Mouse (Mus musculus): Measurements from ENCODE around the gene Slc26a3. TPM values are rescaled to one million over a fixed set of nuclear protein-coding genes. Genes with fewer than 3 reads are reported as not detected.
"Not testable (repeated sequence)": the region's sequence is repeated elsewhere in the genome, so short reads cannot be mapped to it uniquely, and the experiment has no call there.

Gene Slc26a3
- polyA plus RNA-seq, 1 experiment from 2014 or later = 0.12 TPM

GRCm38 (mm10) chr12:31421901-31422574 is 31.4 kb downstream of the Slc26a3 start:
- Histone ChIP-seq H3K36me3 (no peaks in the 10 kb centered on the region), H3K9ac (no peak overlapping the region), H3K9me3 (replicated peaks) (no peaks in the 10 kb centered on the region), H3K4me1 (no peaks in the 10 kb centered on the region), H3K27me3 (no peaks in the 10 kb centered on the region), H3K4me3 (replicated peaks) (no peak overlapping the region), H3K4me2 (replicated peaks) (no peak overlapping the region), H3K27ac (replicated peaks) (no peak overlapping the region)
- no peak for ATAC-seq (ENCODE audit: insufficient number of reproducible peaks, low FRiP score, low TSS enrichment, low read depth)
- WGBS = 79% methylated on average over 3 of the region's 3 CpGs

- H3K9ac ChIP-seq = no peak overlapping the region
- no peak overlapping the region for H3K4me2 ChIP-seq (replicated peaks)
- H3K4me3 ChIP-seq (replicated peaks) = no peak overlapping the region
- no peaks in the 10 kb centered on the region for H3K9me3 ChIP-seq (replicated peaks)
- ATAC-seq (ENCODE audit: insufficient number of reproducible peaks, low FRiP score, low TSS enrichment, low read depth) = no peak
- no peak overlapping the region for H3K27ac ChIP-seq (replicated peaks)
- no peaks in the 10 kb centered on the region for H3K36me3 ChIP-seq
- no peaks in the 10 kb centered on the region for H3K27me3 ChIP-seq
- H3K4me1 ChIP-seq = no peaks in the 10 kb centered on the region
- 53% methylated on average over 6 of the region's 6 CpGs for WGBS
These were observed 47.1 kb downstream of the Slc26a3 start for GRCm38 (mm10) chr12:31437791-31438190.

GRCm38 (mm10) chr12:31439612-31440011 is 48.9 kb downstream of the Slc26a3 start:
- no peaks in the 10 kb centered on the region for H3K9me3 ChIP-seq (replicated peaks)
- no peak overlapping the region for H3K4me3 ChIP-seq (replicated peaks)
- no peak overlapping the region for H3K9ac ChIP-seq
- no peaks in the 10 kb centered on the region for H3K36me3 ChIP-seq
- H3K27ac ChIP-seq (replicated peaks) = no peak overlapping the region
- 81% methylated on average over 2 of the region's 2 CpGs for WGBS
- H3K4me2 ChIP-seq (replicated peaks) = no peak overlapping the region
- 0 out of 2 replicates have a peak, but pooled peaks cover 4% of the 10 kb centered on the region for H3K4me1 ChIP-seq
- H3K27me3 ChIP-seq = no peaks in the 10 kb centered on the region
- no peak for ATAC-seq (ENCODE audit: insufficient number of reproducible peaks, low FRiP score, low TSS enrichment, low read depth)

- Histone ChIP-seq H3K36me3 (no peaks in the 10 kb centered on the region), H3K27ac (replicated peaks) (no peak overlapping the region), H3K4me3 (replicated peaks) (no peak overlapping the region), H3K9ac (no peak overlapping the region), H3K27me3 (no peaks in the 10 kb centered on the region), H3K9me3 (replicated peaks) (no peaks in the 10 kb centered on the region), H3K4me1 (0 out of 2 replicates have a peak, but pooled peaks cover 4% of the 10 kb centered on the region), H3K4me2 (replicated peaks) (peak overlapping the region; percentile 1; the same call in 1 of the 2 replicates)
- under 1% methylated on average over 11 of the region's 11 CpGs for WGBS
- ATAC-seq (ENCODE audit: insufficient number of reproducible peaks, low FRiP score, low TSS enrichment, low read depth) = no peak
These were observed 53.5 kb downstream of the Slc26a3 start for GRCm38 (mm10) chr12:31444131-31444546.

GRCm38 (mm10) chr12:31444827-31445226 is 54.2 kb downstream of the Slc26a3 start:
- no peak overlapping the region for H3K9ac ChIP-seq
- WGBS = 73% methylated on average over 6 of the region's 6 CpGs
- 0 out of 2 replicates have a peak, but pooled peaks cover 4% of the 10 kb centered on the region for H3K4me1 ChIP-seq
- no peak for ATAC-seq (ENCODE audit: insufficient number of reproducible peaks, low FRiP score, low TSS enrichment, low read depth)
- H3K36me3 ChIP-seq = no peaks in the 10 kb centered on the region
- H3K4me2 ChIP-seq (replicated peaks) = no peak overlapping the region
- no peak overlapping the region for H3K4me3 ChIP-seq (replicated peaks)
- H3K27ac ChIP-seq (replicated peaks) = no peak overlapping the region
- H3K27me3 ChIP-seq = no peaks in the 10 kb centered on the region
- H3K9me3 ChIP-seq (replicated peaks) = no peaks in the 10 kb centered on the region

GRCm38 (mm10) chr12:31449341-31449740 is 58.7 kb downstream of the Slc26a3 start:
- no peak overlapping the region for H3K9ac ChIP-seq
- no peaks in the 10 kb centered on the region for H3K27me3 ChIP-seq
- ATAC-seq (ENCODE audit: insufficient number of reproducible peaks, low FRiP score, low TSS enrichment, low read depth) = no peak
- no peaks in the 10 kb centered on the region for H3K36me3 ChIP-seq
- 0 out of 2 replicates have a peak, but pooled peaks cover under 1% of the 10 kb centered on the region for H3K4me1 ChIP-seq
- no peak overlapping the region for H3K27ac ChIP-seq (replicated peaks)
- WGBS = 87% methylated on average over 3 of the region's 3 CpGs
- H3K4me2 ChIP-seq (replicated peaks) = no peak overlapping the region
- no peak overlapping the region for H3K4me3 ChIP-seq (replicated peaks)
- H3K9me3 ChIP-seq (replicated peaks) = no peaks in the 10 kb centered on the region

GRCm38 (mm10) chr12:31456271-31456670 is 65.6 kb downstream of the Slc26a3 start:
- no peaks in the 10 kb centered on the region for H3K9me3 ChIP-seq (replicated peaks)

GRCm38 (mm10) chr12:31458474-31458873 is 67.8 kb downstream of the Slc26a3 start:
- no peaks in the 10 kb centered on the region for H3K4me1 ChIP-seq
- 63% methylated on average over 4 of the region's 4 CpGs for WGBS
- H3K9ac ChIP-seq = no peak overlapping the region
- H3K9me3 ChIP-seq (replicated peaks) = no peaks in the 10 kb centered on the region
- H3K36me3 ChIP-seq = no peaks in the 10 kb centered on the region
- H3K27ac ChIP-seq (replicated peaks) = no peak overlapping the region
- no peaks in the 10 kb centered on the region for H3K27me3 ChIP-seq
- H3K4me3 ChIP-seq (replicated peaks) = no peak overlapping the region
- ATAC-seq (ENCODE audit: insufficient number of reproducible peaks, low FRiP score, low TSS enrichment, low read depth) = no peak
- no peak overlapping the region for H3K4me2 ChIP-seq (replicated peaks)

More at GRCm38 (mm10) chr12:31456271-31456670, 65.6 kb downstream of the Slc26a3 start:
- no peak for ATAC-seq (ENCODE audit: insufficient number of reproducible peaks, low FRiP score, low TSS enrichment, low read depth)
- Histone ChIP-seq H3K4me2 (replicated peaks) (no peak overlapping the region), H3K27me3 (no peaks in the 10 kb centered on the region), H3K4me1 (no peaks in the 10 kb centered on the region), H3K27ac (replicated peaks) (no peak overlapping the region), H3K9ac (no peak overlapping the region), H3K4me3 (replicated peaks) (no peak overlapping the region), H3K36me3 (no peaks in the 10 kb centered on the region)
- WGBS = 85% methylated on average over 9 of the region's 9 CpGs

- not testable (repeated sequence) for H3K9me3 ChIP-seq (replicated peaks); H3K27ac ChIP-seq (replicated peaks); H3K36me3 ChIP-seq; ATAC-seq (ENCODE audit: insufficient number of reproducible peaks, low FRiP score, low TSS enrichment, low read depth); H3K4me1 ChIP-seq; H3K4me2 ChIP-seq (replicated peaks); H3K4me3 ChIP-seq (replicated peaks); H3K27me3 ChIP-seq; H3K9ac ChIP-seq
- 26% methylated on average over 3 of the region's 3 CpGs for WGBS
These were observed 69.6 kb downstream of the Slc26a3 start for GRCm38 (mm10) chr12:31460270-31460669.

- H3K4me2 ChIP-seq (replicated peaks) = no peak overlapping the region
- no peaks in the 10 kb centered on the region for H3K9me3 ChIP-seq (replicated peaks)
- H3K27me3 ChIP-seq = no peaks in the 10 kb centered on the region
- no peak overlapping the region for H3K27ac ChIP-seq (replicated peaks)
- no peak overlapping the region for H3K9ac ChIP-seq
- no peak for ATAC-seq (ENCODE audit: insufficient number of reproducible peaks, low FRiP score, low TSS enrichment, low read depth)
- H3K4me1 ChIP-seq = no peaks in the 10 kb centered on the region
- no peak overlapping the region for H3K4me3 ChIP-seq (replicated peaks)
- WGBS = 85% methylated on average over 9 of the region's 9 CpGs
- H3K36me3 ChIP-seq = no peaks in the 10 kb centered on the region
These were observed 70.7 kb downstream of the Slc26a3 start for GRCm38 (mm10) chr12:31461371-31461770.

GRCm38 (mm10) chr12:31462615-31463014 is 71.9 kb downstream of the Slc26a3 start:
- no peak overlapping the region for H3K27ac ChIP-seq (replicated peaks)
- H3K27me3 ChIP-seq = no peaks in the 10 kb centered on the region
- ATAC-seq (ENCODE audit: insufficient number of reproducible peaks, low FRiP score, low TSS enrichment, low read depth) = no peak
- no peak overlapping the region for H3K4me2 ChIP-seq (replicated peaks)
- H3K4me1 ChIP-seq = no peaks in the 10 kb centered on the region
- H3K9ac ChIP-seq = no peak overlapping the region
- 45% methylated on average over 4 of the region's 4 CpGs for WGBS
- no peaks in the 10 kb centered on the region for H3K36me3 ChIP-seq
- H3K4me3 ChIP-seq (replicated peaks) = no peak overlapping the region
- no peaks in the 10 kb centered on the region for H3K9me3 ChIP-seq (replicated peaks)

- H3K4me2 ChIP-seq (replicated peaks); H3K9ac ChIP-seq; H3K9me3 ChIP-seq (replicated peaks); ATAC-seq (ENCODE audit: insufficient number of reproducible peaks, low FRiP score, low TSS enrichment, low read depth); H3K27ac ChIP-seq (replicated peaks); H3K4me1 ChIP-seq; H3K36me3 ChIP-seq; H3K4me3 ChIP-seq (replicated peaks); H3K27me3 ChIP-seq: not testable (repeated sequence)
- 93% methylated on average over 4 of the region's 6 CpGs for WGBS
These were observed 87.5 kb downstream of the Slc26a3 start for GRCm38 (mm10) chr12:31478182-31478581.
